Mouse (Mus musculus): Measurements from ENCODE around the gene Ubr2. TPM values are rescaled to one million over a fixed set of nuclear protein-coding genes. Genes with fewer than 3 reads are reported as not detected.

Ubr2 gene
- total and polyA plus RNA-seq, 3 experiments: 41.4 to 87.4 (median 57.6) TPM

GRCm38 (mm10) chr17:46880322-46880721, 130.0 kb downstream of the Ubr2 start:
- DNase-seq: no peak

DNA sequence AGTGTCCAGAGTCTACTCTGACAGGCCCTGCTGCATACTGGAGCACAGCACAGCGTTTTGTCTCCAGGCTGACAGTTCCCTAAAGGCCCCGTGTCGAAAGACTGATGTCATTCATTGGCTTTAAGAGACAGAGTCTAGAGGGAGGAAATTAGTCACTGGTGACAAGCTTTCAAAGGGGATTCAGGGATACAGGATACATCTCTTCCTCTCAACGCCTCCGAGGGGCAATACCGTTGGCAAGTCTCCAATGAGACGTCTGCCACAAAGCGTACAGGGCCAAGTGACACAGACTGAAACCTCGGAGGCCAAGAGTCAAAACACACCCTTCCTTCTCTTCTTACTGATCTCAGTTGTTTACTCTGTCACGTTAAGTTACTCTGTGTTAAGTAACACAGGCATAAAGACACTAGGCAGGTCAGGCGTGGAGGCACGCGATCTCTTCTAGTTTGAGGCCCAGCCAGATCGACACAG, 130.5 kb downstream of the Ubr2 start:
- DNase-seq: peak; percentile 72

Other genes starting within 250 kb of the Ubr2 start
- not detected for gene Ptcra, start 246.8 kb downstream of the Ubr2 start, total RNA-seq (2021)
- gene Ptcra, start 246.8 kb downstream of the Ubr2 start, polyA plus RNA-seq (2012; rRNA removed): 0.27 TPM in 1 of 2 replicates, not detected in the other
- gene 2310039H08Rik, start 237.9 kb downstream of the Ubr2 start, total RNA-seq (2021): 10 to 100 TPM; 73.1 to 74.1 TPM
- gene 2310039H08Rik, start 237.9 kb downstream of the Ubr2 start, polyA plus RNA-seq (2012; rRNA removed): 296 and 305 TPM in 2 replicates
- 10 to 100 TPM; 74.6 to 85.9 TPM for gene Rpl7l1, start 227.9 kb downstream of the Ubr2 start, total RNA-seq (2021)
- gene Rpl7l1, start 227.9 kb downstream of the Ubr2 start, polyA plus RNA-seq (2012; rRNA removed): 6.5 and 8.0 TPM in 2 replicates
- gene Bicral, start 152.1 kb downstream of the Ubr2 start, total RNA-seq (2021): 10 to 100 TPM; 22.6 to 25.1 TPM
- 6.1 and 7.7 TPM in 2 replicates for gene Bicral, start 152.1 kb downstream of the Ubr2 start, polyA plus RNA-seq (2012; rRNA removed)
- gene Tbcc, start 119.9 kb downstream of the Ubr2 start, total RNA-seq (2021): 10 to 100 TPM; 13.1 to 23.8 TPM
- 17.2 and 18.5 TPM in 2 replicates for gene Tbcc, start 119.9 kb downstream of the Ubr2 start, polyA plus RNA-seq (2012; rRNA removed)
- not detected for gene Prph2, start 100.1 kb downstream of the Ubr2 start, total RNA-seq (2021)
- not detected in 2 replicates for gene Prph2, start 100.1 kb downstream of the Ubr2 start, polyA plus RNA-seq (2012; rRNA removed)

Measured in adrenal gland, adult 2 months (tissue).